Mouse (Mus musculus) heart, adult 2 months (tissue): ENCODE results near the gene Sf1. TPM values are rescaled to one million over a fixed set of nuclear protein-coding genes. Genes with fewer than 3 reads are reported as not detected.

Experiments
- DNase-seq, 2 experiments: peaks; one replicate each; pipeline ENCODE4 v3.0.0; 2021
- H3K27ac ChIP-seq: fragments of 200-600 bp; 2 replicates; pipeline ENCODE4 v1.8.1; 2022
- H3K27me3 ChIP-seq: fragments of 200-500 bp; 2 replicates; pipeline ENCODE4 v1.6.1; 2012; ENCODE audit warnings: mild to moderate bottlenecking, low read length, inconsistent platforms, mixed read lengths; ENCODE audit not compliant: control insufficient read depth, insufficient read depth
- H3K36me3 ChIP-seq: fragments of 200-500 bp; 2 replicates; pipeline ENCODE4 v1.6.1; 2012; ENCODE audit warnings: low read length, inconsistent platforms; ENCODE audit not compliant: control insufficient read depth, insufficient read depth
- H3K4me1 ChIP-seq: fragments of 200-500 bp; 2 replicates; pipeline ENCODE4 v1.6.1; 2011; ENCODE audit warnings: low read length; ENCODE audit not compliant: control insufficient read depth, insufficient read depth
- H3K4me3 ChIP-seq: fragments of 200-600 bp; 2 replicates; pipeline ENCODE4 v1.8.1; 2022
- H3K79me2 ChIP-seq: fragments of 200-500 bp; replicated peaks from 2 replicates; pipeline ENCODE4 v1.6.1; 2012; ENCODE audit warnings: mild to moderate bottlenecking, inconsistent platforms, low read length, moderate library complexity, mixed read lengths; ENCODE audit not compliant: control insufficient read depth, insufficient read depth
- H3K9ac ChIP-seq: fragments of 200-500 bp; 2 replicates; pipeline ENCODE4 v1.6.1; 2012; ENCODE audit warnings: low read depth, mild to moderate bottlenecking, control low read depth, inconsistent platforms, low read length, mixed read lengths
- CTCF ChIP-seq: fragments of 200-600 bp; IDR thresholded peaks from 2 replicates; pipeline ENCODE4 v1.8.1; 2022; ENCODE audit warnings: antibody characterized with exemption, mild to moderate bottlenecking, moderate library complexity
- EP300 ChIP-seq: fragments of 200-500 bp; IDR thresholded peaks from 2 replicates; pipeline ENCODE4 v1.6.1; 2011; ENCODE audit warnings: low read depth, low read length, control low read depth; ENCODE audit not compliant: insufficient read depth
- POLR2A ChIP-seq: fragments of 200-500 bp; IDR thresholded peaks from 2 replicates; pipeline ENCODE4 v1.6.1; 2011; ENCODE audit warnings: mild to moderate bottlenecking, low read depth, low read length, control low read depth; ENCODE audit not compliant: insufficient read depth
- WGBS: fragments of 180-500 bp; shearing (Covaris S2); methylation state at CpG from one replicate; pipeline ENCODE4 v1.1.7; 2018; 5-methylcytosine and 5-hydroxymethylcytosine counted together
- intact Hi-C: fragments of 180-260 bp; cut with DNase I; formaldehyde crosslinking; loops from one replicate; pipeline ENCODE4 v1.15.1; 2025
- polyA plus RNA-seq: library from polyadenylated mRNA; depleted of rRNA; stranded (reverse); fragments of >200 nt; gene quantifications from 2 replicates; pipeline ENCODE4 v1.2.3, GENCODE M21; 2012
- total RNA-seq, 2 experiments: library from RNA; stranded (reverse); gene quantifications; 2 replicates each; pipeline ENCODE4 v1.2.3; 2021

Gene Sf1
- total and polyA plus RNA-seq, 3 experiments, result 58.5 to 103 (median 93.0) TPM

- TF ChIP-seq CTCF (no peak), POLR2A (no peak), EP300 (0 out of 2 replicates have a peak, but pooled peaks have one; percentile 27)
- intact Hi-C loops, result no loop called here
- H3K4me3 ChIP-seq, result peak overlapping the region; percentile 20; the same call in 1 of the 2 replicates
These were observed 49.3 kb downstream of the Sf1 start for GRCm38 (mm10) chr19:6412798-6413197.

DNA sequence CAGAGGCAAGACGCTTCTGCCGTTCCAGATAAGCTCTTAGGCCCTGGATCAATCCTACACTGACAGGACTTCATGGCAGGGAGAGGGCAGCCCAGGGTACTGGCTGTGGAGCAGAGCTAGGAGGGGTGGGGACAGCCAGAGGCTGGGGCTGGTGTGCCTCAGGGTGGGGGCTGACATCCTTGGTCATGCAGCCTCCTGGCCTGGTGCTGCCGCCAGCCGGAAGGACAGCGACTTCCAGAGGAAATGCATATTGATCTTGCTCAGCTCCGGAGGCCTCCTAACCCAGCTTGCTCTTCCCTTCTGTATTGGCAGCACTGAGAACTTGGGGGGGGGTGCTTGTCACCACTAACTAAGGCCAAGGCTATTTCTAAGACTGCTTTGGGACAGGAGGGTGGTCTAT, 52.0 kb downstream of the Sf1 start:
- intact Hi-C loops, result no loop called here
- Histone ChIP-seq H3K27me3 (peaks cover 2% of the 10 kb centered on the region), H3K79me2 (no peaks in the 10 kb centered on the region), H3K4me3 (no peak overlapping the region), H3K9ac (no peak overlapping the region), H3K4me1 (no peaks in the 10 kb centered on the region; the same call in 1 of the 2 replicates), H3K27ac (no peak overlapping the region), H3K36me3 (no peaks in the 10 kb centered on the region)
- WGBS, result 21% methylated on average over 6 of the region's 6 CpGs
- no peak for TF ChIP-seq EP300
- TF ChIP-seq POLR2A, result no peak
- TF ChIP-seq CTCF, result no peak
- DNase-seq, result no peak

More at GRCm38 (mm10) chr19:6412798-6413197, 49.3 kb downstream of the Sf1 start:
- Histone ChIP-seq H3K27ac (peak overlapping the region; percentile 48), H3K27me3 (no peaks in the 10 kb centered on the region), H3K79me2 (no peaks in the 10 kb centered on the region), H3K9ac (peak overlapping the region; percentile 22; the same call in 1 of the 2 replicates), H3K36me3 (no peaks in the 10 kb centered on the region), H3K4me1 (no peaks in the 10 kb centered on the region; the same call in 1 of the 2 replicates)
- DNase-seq, result no peak
- WGBS, result 43% methylated on average over 14 of the region's 14 CpGs

GRCm38 (mm10) chr19:6416124-6416770, 52.8 kb downstream of the Sf1 start:
- no peak overlapping the region for H3K9ac ChIP-seq
- no peak overlapping the region for H3K27ac ChIP-seq
- no peaks in the 10 kb centered on the region; the same call in 1 of the 2 replicates for H3K4me1 ChIP-seq
- TF ChIP-seq CTCF (no peak), EP300 (no peak), POLR2A (no peak)
- no peaks in the 10 kb centered on the region for H3K36me3 ChIP-seq
- DNase-seq, result no peak
- peaks cover 2% of the 10 kb centered on the region for H3K27me3 ChIP-seq
- intact Hi-C loops, result no loop called here
- WGBS, result 35% methylated on average over 9 of the region's 9 CpGs
- no peaks in the 10 kb centered on the region for H3K79me2 ChIP-seq
- no peak overlapping the region for H3K4me3 ChIP-seq

GRCm38 (mm10) chr19:6416894-6417761, 53.6 kb downstream of the Sf1 start:
- Histone ChIP-seq H3K27ac (no peak overlapping the region), H3K36me3 (no peaks in the 10 kb centered on the region), H3K9ac (no peak overlapping the region), H3K4me3 (no peak overlapping the region), H3K79me2 (no peaks in the 10 kb centered on the region), H3K4me1 (no peaks in the 10 kb centered on the region; the same call in 1 of the 2 replicates), H3K27me3 (peaks cover 2% of the 10 kb centered on the region)
- TF ChIP-seq CTCF (no peak), POLR2A (no peak), EP300 (no peak)
- intact Hi-C loops, result no loop called here
- DNase-seq, result no peak
- 74% methylated on average over 12 of the region's 12 CpGs for WGBS

- DNase-seq, result peak; percentile 87 to 90
- Histone ChIP-seq H3K27ac (peak within 1 kb of the TSS; percentile 49), H3K27me3 (peaks cover 2% of the 10 kb centered on the region), H3K79me2 (no peaks in the 10 kb centered on the region), H3K4me3 (peak within 1 kb of the TSS; percentile 53), H3K36me3 (no peaks in the 10 kb centered on the region), H3K9ac (peak within 1 kb of the TSS; percentile 49), H3K4me1 (no peaks in the 10 kb centered on the region; the same call in 1 of the 2 replicates)
- intact Hi-C loops, result loop anchor here (1.0 kb wide), 1 partner anchor 34 kb away; no protein-coding TSS in a partner anchor
- under 1% methylated on average over 46 of the region's 46 CpGs for WGBS
- TF ChIP-seq CTCF (peak; percentile 98), POLR2A (no peak), EP300 (no peak)
These were observed 54.9 kb downstream of the Sf1 start, which contains the start of gene Nrxn2 for GRCm38 (mm10) chr19:6418233-6418879. Gene Nrxn2 (plus strand): TSS chr19:6418731.
